Mouse (Mus musculus) bone marrow, adult 2 months (tissue): ENCODE data around the gene Rab26.

Experiments used
- CTCF ChIP-seq: fragments of 200-500 bp; IDR thresholded peaks from 2 replicates; pipeline ENCODE4 v1.5.1; 2011; ENCODE audit warnings: low read length, control low read depth; ENCODE audit not compliant: control insufficient read depth, insufficient read depth
- POLR2A ChIP-seq: fragments of 200-500 bp; IDR thresholded peaks from 2 replicates; pipeline ENCODE4 v1.6.1; 2011; ENCODE audit warnings: low read depth, mild to moderate bottlenecking, control low read depth, low read length, borderline replicate concordance; ENCODE audit not compliant: control insufficient read depth

- TF ChIP-seq CTCF (no peak), POLR2A (no peak)
These were observed 16.5 kb upstream of the Rab26 start for GRCm38 (mm10) chr17:24550416-24551049.
